Mouse (Mus musculus) midbrain, embryonic 16.5 days (tissue): ENCODE data around the gene Kcnt2. TPM values are rescaled to one million over a fixed set of nuclear protein-coding genes. Genes with fewer than 3 reads are reported as not detected.

Source experiments
- ATAC-seq: fragments of 200-750 bp; cut with Nextera tagmentation; 2 replicates; pipeline ENCODE4 v1.8.0; 2017; ENCODE audit warnings: moderate TSS enrichment
- H3K27ac ChIP-seq: fragments of 300-500 bp; sonication (generic); 2 replicates; pipeline ENCODE4 v1.5.1; 2014; ENCODE audit warnings: mild to moderate bottlenecking, low read length, mixed read lengths
- H3K27me3 ChIP-seq: fragments of 300-500 bp; sonication (generic); 2 replicates; pipeline ENCODE4 v1.6.1; 2014; ENCODE audit warnings: low read depth, low read length, mixed read lengths; ENCODE audit not compliant: control insufficient read depth, insufficient read depth
- H3K36me3 ChIP-seq: fragments of 300-500 bp; sonication (generic); 2 replicates; pipeline ENCODE4 v1.6.1; 2014; ENCODE audit warnings: mild to moderate bottlenecking, low read length, moderate library complexity, mixed read lengths; ENCODE audit not compliant: control insufficient read depth, insufficient read depth
- H3K4me1 ChIP-seq: fragments of 300-500 bp; sonication (generic); 2 replicates; pipeline ENCODE4 v1.6.1; 2014; ENCODE audit warnings: mild to moderate bottlenecking, low read length, mixed read lengths; ENCODE audit not compliant: control insufficient read depth, insufficient read depth
- H3K4me2 ChIP-seq: fragments of 300-500 bp; sonication (generic); 2 replicates; pipeline ENCODE4 v1.6.1; 2014; ENCODE audit warnings: mild to moderate bottlenecking, low read length, mixed read lengths
- H3K4me3 ChIP-seq: fragments of 300-500 bp; sonication (generic); 2 replicates; pipeline ENCODE4 v1.5.1; 2014; ENCODE audit warnings: low read depth, mild to moderate bottlenecking, low read length, moderate library complexity, mixed read lengths
- H3K9ac ChIP-seq: fragments of 300-500 bp; sonication (generic); 2 replicates; pipeline ENCODE4 v1.6.1; 2014; ENCODE audit warnings: low read depth, low read length, mixed read lengths
- H3K9me3 ChIP-seq: fragments of 300-500 bp; sonication (generic); replicated peaks from 2 replicates; pipeline ENCODE4 v1.6.1; 2014; ENCODE audit warnings: mild to moderate bottlenecking, low read length, mixed read lengths; ENCODE audit not compliant: control insufficient read depth, poor library complexity, severe bottlenecking
- WGBS: fragments of 180-500 bp; shearing (Covaris S2); extraction: QIAGEN DNeasy Blood & Tissue Kit; methylation state at CpG from one replicate; pipeline ENCODE4 v1.1.7; 2014; 5-methylcytosine and 5-hydroxymethylcytosine counted together
- polyA plus RNA-seq: library from polyadenylated mRNA; unstranded; fragments of >200 nt; fragmentation: Nextera tagmentation; extraction: Ambion mirVana; gene quantifications from 2 replicates; pipeline ENCODE4 v1.2.1, GENCODE M21; 2015

Kcnt2 gene
- polyA plus RNA-seq, 1 experiment from 2014 or later: 3.8 TPM

- Histone ChIP-seq H3K36me3 (no peaks in the 10 kb centered on the region), H3K4me1 (no peaks in the 10 kb centered on the region), H3K9me3 (no peaks in the 10 kb centered on the region), H3K4me2 (no peak overlapping the region), H3K4me3 (no peak overlapping the region), H3K9ac (no peak overlapping the region), H3K27me3 (no peaks in the 10 kb centered on the region), H3K27ac (no peak overlapping the region)
- ATAC-seq: no peak
- 92% methylated on average over 4 of the region's 4 CpGs for WGBS
These were observed 160.8 kb downstream of the Kcnt2 start for GRCm38 (mm10) chr1:140406631-140407288.

GRCm38 (mm10) chr1:140415761-140416160, 169.8 kb downstream of the Kcnt2 start:
- 88% methylated on average over 1 of the region's 1 CpGs for WGBS

GRCm38 (mm10) chr1:140422954-140423353, 177.0 kb downstream of the Kcnt2 start:
- H3K4me1 ChIP-seq: no peaks in the 10 kb centered on the region
- H3K36me3 ChIP-seq: no peaks in the 10 kb centered on the region
- H3K27ac ChIP-seq: no peak overlapping the region
- no peak overlapping the region for H3K9ac ChIP-seq
- H3K9me3 ChIP-seq: no peaks in the 10 kb centered on the region
- no peaks in the 10 kb centered on the region for H3K27me3 ChIP-seq
- ATAC-seq: no peak
- no peak overlapping the region for H3K4me2 ChIP-seq
- H3K4me3 ChIP-seq: no peak overlapping the region

More at GRCm38 (mm10) chr1:140415761-140416160, 169.8 kb downstream of the Kcnt2 start:
- no peak overlapping the region for H3K27ac ChIP-seq
- no peak overlapping the region for H3K9ac ChIP-seq
- H3K4me3 ChIP-seq: no peak overlapping the region
- no peak overlapping the region for H3K4me2 ChIP-seq
- ATAC-seq: no peak
- H3K27me3 ChIP-seq: no peaks in the 10 kb centered on the region
- H3K36me3 ChIP-seq: no peaks in the 10 kb centered on the region
- H3K9me3 ChIP-seq: no peaks in the 10 kb centered on the region
- H3K4me1 ChIP-seq: no peaks in the 10 kb centered on the region

GRCm38 (mm10) chr1:140429284-140429850, 183.4 kb downstream of the Kcnt2 start:
- Histone ChIP-seq H3K4me3 (no peak overlapping the region), H3K36me3 (no peaks in the 10 kb centered on the region), H3K4me1 (no peaks in the 10 kb centered on the region), H3K9ac (no peak overlapping the region), H3K27me3 (no peaks in the 10 kb centered on the region), H3K27ac (no peak overlapping the region), H3K4me2 (no peak overlapping the region), H3K9me3 (no peaks in the 10 kb centered on the region)
- no peak for ATAC-seq
- WGBS: 20% methylated on average over 2 of the region's 2 CpGs

GRCm38 (mm10) chr1:140432039-140432438, 186.1 kb downstream of the Kcnt2 start:
- no peaks in the 10 kb centered on the region for H3K4me1 ChIP-seq
- 76% methylated on average over 1 of the region's 1 CpGs for WGBS
- no peak overlapping the region for H3K4me2 ChIP-seq
- no peak for ATAC-seq
- H3K4me3 ChIP-seq: no peak overlapping the region
- no peak overlapping the region for H3K27ac ChIP-seq
- H3K9me3 ChIP-seq: no peaks in the 10 kb centered on the region
- H3K27me3 ChIP-seq: no peaks in the 10 kb centered on the region
- no peaks in the 10 kb centered on the region for H3K36me3 ChIP-seq
- H3K9ac ChIP-seq: no peak overlapping the region

- no peaks in the 10 kb centered on the region for H3K4me1 ChIP-seq
- ATAC-seq: no peak
- no peaks in the 10 kb centered on the region for H3K27me3 ChIP-seq
- no peak overlapping the region for H3K9ac ChIP-seq
- H3K4me2 ChIP-seq: no peak overlapping the region
- H3K27ac ChIP-seq: no peak overlapping the region
- H3K36me3 ChIP-seq: no peaks in the 10 kb centered on the region
- 90% methylated on average over 2 of the region's 2 CpGs for WGBS
- H3K4me3 ChIP-seq: no peak overlapping the region
- no peaks in the 10 kb centered on the region for H3K9me3 ChIP-seq
These were observed 188.8 kb downstream of the Kcnt2 start for GRCm38 (mm10) chr1:140434791-140435190.

GRCm38 (mm10) chr1:140438176-140438575, 192.2 kb downstream of the Kcnt2 start:
- Histone ChIP-seq H3K9me3 (no peaks in the 10 kb centered on the region), H3K4me1 (no peaks in the 10 kb centered on the region), H3K9ac (no peak overlapping the region), H3K27ac (no peak overlapping the region), H3K27me3 (no peaks in the 10 kb centered on the region), H3K4me3 (no peak overlapping the region), H3K36me3 (no peaks in the 10 kb centered on the region), H3K4me2 (no peak overlapping the region)
- ATAC-seq: no peak
- WGBS: 71% methylated on average over 5 of the region's 5 CpGs

GRCm38 (mm10) chr1:140443904-140444303, 197.9 kb downstream of the Kcnt2 start:
- no peak overlapping the region for H3K9ac ChIP-seq
- no peaks in the 10 kb centered on the region for H3K36me3 ChIP-seq
- ATAC-seq: no peak
- no peaks in the 10 kb centered on the region for H3K27me3 ChIP-seq
- no peak overlapping the region for H3K27ac ChIP-seq
- no peaks in the 10 kb centered on the region for H3K9me3 ChIP-seq
- no peak overlapping the region for H3K4me2 ChIP-seq
- WGBS: 89% methylated on average over 1 of the region's 1 CpGs
- H3K4me1 ChIP-seq: no peaks in the 10 kb centered on the region
- no peak overlapping the region for H3K4me3 ChIP-seq

- no peak for ATAC-seq
- WGBS: 84% methylated on average over 5 of the region's 5 CpGs
- no peak overlapping the region for H3K9ac ChIP-seq
- no peaks in the 10 kb centered on the region for H3K27me3 ChIP-seq
- H3K4me1 ChIP-seq: no peaks in the 10 kb centered on the region
- H3K36me3 ChIP-seq: no peaks in the 10 kb centered on the region
- no peak overlapping the region for H3K27ac ChIP-seq
- H3K4me3 ChIP-seq: no peak overlapping the region
- H3K4me2 ChIP-seq: no peak overlapping the region
- H3K9me3 ChIP-seq: no peaks in the 10 kb centered on the region
These were observed 198.4 kb downstream of the Kcnt2 start for GRCm38 (mm10) chr1:140444394-140444793.
